ENCODE assay signal across 14 mouse cellular contexts in genomic region chr6:52982175-52982574, GRCm38 (mm10).
DNase-seq lines count a peak whose midpoint lies in the region; ATAC-seq and TF ChIP-seq lines count a peak whose summit lies in the region.
"Had no signal": no experiment of that assay in that cellular context is flagged by ENCODE, and none has a peak within 500 bp of the region (broad histone marks: within the 10 kb centered on the region; RNA-seq: fewer than 3 reads in every experiment).

No protein-coding gene starts in this region.

- no peak for DNase-seq in forebrain, postnatal 0 days
- DNase-seq in limb, embryonic 11.5 days (ENCODE audit: low spot score) = peak; percentile 23
- DNase-seq in limb, embryonic 10.5 days (ENCODE audit: low spot score) = no peak
- peak; percentile 45 for DNase-seq in A20 (ENCODE audit: low read depth, low spot score)
- no peak for DNase-seq in cerebellum, postnatal 36 days
- no peak for DNase-seq in layer of hippocampus, adult 11-12 months (ENCODE audit: low spot score)
- DNase-seq: B cell, adult 2 months; cerebellum, adult 2 months; kidney, adult 18-20 months; right cerebral cortex, postnatal 25 days had no signal

- no peak overlapping the region for H3K27ac ChIP-seq in forebrain, postnatal 0 days (ENCODE audit: low read depth, low read length)
- no peak overlapping the region for H3K27ac ChIP-seq in forebrain, embryonic 13.5 days
- no peak overlapping the region for H3K27ac ChIP-seq in limb, embryonic 11.5 days (replicated peaks; ENCODE audit: low read depth, low read length)
- H3K27ac ChIP-seq in limb, embryonic 10.5 days = no peak overlapping the region
- no peak overlapping the region for H3K27ac ChIP-seq in cortical plate, adult 2 months (ENCODE audit: insufficient read depth, low read length)
- H3K27ac ChIP-seq: embryonic facial prominence, embryonic 12.5 days; midbrain, embryonic 15.5 days had no signal

- no peaks in the 10 kb centered on the region for H3K4me1 ChIP-seq in forebrain, postnatal 0 days (ENCODE audit: insufficient read depth)
- no peaks in the 10 kb centered on the region for H3K4me1 ChIP-seq in forebrain, embryonic 13.5 days
- H3K4me1 ChIP-seq in limb, embryonic 11.5 days (ENCODE audit: control insufficient read depth, insufficient read depth, low read length) = no peaks in the 10 kb centered on the region
- peaks cover 3% of the 10 kb centered on the region; the same call in 1 of the 2 replicates for H3K4me1 ChIP-seq in limb, embryonic 10.5 days
- H3K4me1 ChIP-seq in cortical plate, adult 2 months (ENCODE audit: control insufficient read depth, insufficient read depth, low read length) = no peaks in the 10 kb centered on the region; the same call in 1 of the 2 replicates
- H3K4me1 ChIP-seq: embryonic facial prominence, embryonic 12.5 days; midbrain, embryonic 15.5 days had no signal

- no peak for TF ChIP-seq POLR2A in cortical plate, adult 2 months (IDR thresholded peaks at IDR 0.05; ENCODE audit: extremely low read depth, insufficient read depth, low read length)

- no peak for ATAC-seq in forebrain, postnatal 0 days
- ATAC-seq in forebrain, embryonic 13.5 days = no peak
- ATAC-seq in limb, embryonic 11.5 days (ENCODE audit: insufficient number of reproducible peaks, low FRiP score, low TSS enrichment, low read depth) = no peak
- ATAC-seq: midbrain, embryonic 15.5 days had no signal

- H3K9ac ChIP-seq in forebrain, postnatal 0 days = no peak overlapping the region
- no peak overlapping the region for H3K9ac ChIP-seq in forebrain, embryonic 13.5 days
- H3K9ac ChIP-seq in limb, embryonic 11.5 days (ENCODE audit: low read length) = no peak overlapping the region
- H3K9ac ChIP-seq: embryonic facial prominence, embryonic 12.5 days; midbrain, embryonic 15.5 days had no signal

- no peaks in the 10 kb centered on the region for H3K9me3 ChIP-seq in forebrain, postnatal 0 days (ENCODE audit: low read length)
- H3K9me3 ChIP-seq in forebrain, embryonic 13.5 days (replicated peaks) = no peaks in the 10 kb centered on the region
- H3K9me3 ChIP-seq in limb, embryonic 11.5 days (ENCODE audit: control insufficient read depth, low read length) = no peaks in the 10 kb centered on the region
- H3K9me3 ChIP-seq in limb, embryonic 10.5 days (replicated peaks) = no peaks in the 10 kb centered on the region
- H3K9me3 ChIP-seq: embryonic facial prominence, embryonic 12.5 days; midbrain, embryonic 15.5 days had no signal

- no peak overlapping the region for H3K4me2 ChIP-seq in forebrain, postnatal 0 days (ENCODE audit: low read depth)
- no peak overlapping the region for H3K4me2 ChIP-seq in forebrain, embryonic 13.5 days
- no peak overlapping the region for H3K4me2 ChIP-seq in limb, embryonic 11.5 days (ENCODE audit: low read depth, severe bottlenecking)
- H3K4me2 ChIP-seq: embryonic facial prominence, embryonic 12.5 days; midbrain, embryonic 15.5 days had no signal

- H3K27me3 ChIP-seq in forebrain, postnatal 0 days (ENCODE audit: insufficient read depth, low read length) = no peaks in the 10 kb centered on the region
- no peaks in the 10 kb centered on the region for H3K27me3 ChIP-seq in forebrain, embryonic 13.5 days
- H3K27me3 ChIP-seq in limb, embryonic 11.5 days (ENCODE audit: control insufficient read depth, insufficient read depth, low read length) = no peaks in the 10 kb centered on the region
- peaks cover 36% of the 10 kb centered on the region; the same call in 1 of the 2 replicates for H3K27me3 ChIP-seq in limb, embryonic 10.5 days (ENCODE audit: low read depth, poor library complexity, severe bottlenecking)
- H3K27me3 ChIP-seq: embryonic facial prominence, embryonic 12.5 days; midbrain, embryonic 15.5 days had no signal

- TF ChIP-seq CTCF in forebrain, postnatal 0 days (IDR thresholded peaks at IDR 0.05; ENCODE audit: low read depth) = 0 out of 2 replicates have a peak, but pooled peaks have one; percentile 40
- peak; percentile 21; the same call in 1 of the 2 replicates for TF ChIP-seq CTCF in cortical plate, adult 2 months (IDR thresholded peaks at IDR 0.05; ENCODE audit: extremely low read depth, insufficient read depth, low read length)

- H3K4me3 ChIP-seq in forebrain, postnatal 0 days (ENCODE audit: low read depth, low read length) = no peak overlapping the region
- no peak overlapping the region for H3K4me3 ChIP-seq in forebrain, embryonic 13.5 days
- H3K4me3 ChIP-seq in limb, embryonic 11.5 days (ENCODE audit: low read depth, low read length) = no peak overlapping the region
- no peak overlapping the region for H3K4me3 ChIP-seq in limb, embryonic 10.5 days
- H3K4me3 ChIP-seq in cortical plate, adult 2 months (ENCODE audit: insufficient read depth, low read length) = no peak overlapping the region
- H3K4me3 ChIP-seq: embryonic facial prominence, embryonic 12.5 days; midbrain, embryonic 15.5 days had no signal

- no peaks in the 10 kb centered on the region for H3K36me3 ChIP-seq in forebrain, postnatal 0 days (ENCODE audit: insufficient read depth)
- H3K36me3 ChIP-seq in forebrain, embryonic 13.5 days (ENCODE audit: poor library complexity, severe bottlenecking) = no peaks in the 10 kb centered on the region
- H3K36me3 ChIP-seq in limb, embryonic 11.5 days (ENCODE audit: control insufficient read depth, insufficient read depth, low read length) = no peaks in the 10 kb centered on the region
- no peaks in the 10 kb centered on the region for H3K36me3 ChIP-seq in limb, embryonic 10.5 days
- H3K36me3 ChIP-seq: embryonic facial prominence, embryonic 12.5 days; midbrain, embryonic 15.5 days had no signal

- 91% methylated on average over 6 of the region's 6 CpGs for WGBS in forebrain, postnatal 0 days
- WGBS in forebrain, embryonic 13.5 days = 88% methylated on average over 6 of the region's 6 CpGs
- 85% methylated on average over 6 of the region's 6 CpGs for WGBS in limb, embryonic 11.5 days
- 84% methylated on average over 6 of the region's 6 CpGs for WGBS in limb, embryonic 10.5 days

Comparison
In these comparisons a context has a peak if more than half of its experiments do, and no peak if none do; other contexts are left out.
1. DNase-seq: peak in limb, embryonic 11.5 days (single experiment) and A20 (single experiment); none in forebrain, postnatal 0 days (single experiment), limb, embryonic 10.5 days (single experiment), cerebellum, postnatal 36 days (0 of 2) and layer of hippocampus, adult 11-12 months (single experiment).